Mouse (Mus musculus): ENCODE data around the gene Mmadhc. TPM values are rescaled to one million over a fixed set of nuclear protein-coding genes. Genes with fewer than 3 reads are reported as not detected.

The Mmadhc gene
- polyA plus RNA-seq, 2 experiments, result 43.7 to 79.7 TPM

GRCm38 (mm10) chr2:50268514-50268913 is 28.1 kb downstream of the Mmadhc start:
- no peak overlapping the region for H3K27ac ChIP-seq
- no peak for ATAC-seq (ENCODE audit: insufficient read depth)
- no peaks in the 10 kb centered on the region for H3K36me3 ChIP-seq (replicated peaks; ENCODE audit: control insufficient read depth, insufficient read depth, low read depth)
- no peak overlapping the region for H3K9ac ChIP-seq (replicated peaks)
- no peak for DNase-seq (ENCODE audit: low read depth in 3 of 3, low spot score in 3 of 3)
- WGBS (ENCODE audit: insufficient replicate concordance), result 65% methylated on average over 2 of the region's 2 CpGs
- TF ChIP-seq EP300 (IDR thresholded peaks at IDR 0.05; ENCODE audit: low read depth) (no peak), CTCF (IDR thresholded peaks at IDR 0.05; ENCODE audit: low read depth) (no peak)
- H3K27me3 ChIP-seq (ENCODE audit: control insufficient read depth, insufficient read depth, low read length), result no peaks in the 10 kb centered on the region
- H3K4me3 ChIP-seq (ENCODE audit: insufficient read depth in 1 of 2, low read depth in 2 of 2, low read length in 2 of 2), result no peak overlapping the region
- H3K4me2 ChIP-seq (ENCODE audit: low read depth), result no peak overlapping the region
- H3K9me3 ChIP-seq (ENCODE audit: control insufficient read depth, low read length), result no peaks in the 10 kb centered on the region
- no peaks in the 10 kb centered on the region for H3K4me1 ChIP-seq (replicated peaks; ENCODE audit: control insufficient read depth in 2 of 2, insufficient read depth in 2 of 2, low read length in 1 of 2)

GRCm38 (mm10) chr2:50267046-50267445 is 29.6 kb downstream of the Mmadhc start:
- no peak overlapping the region for H3K27ac ChIP-seq
- H3K4me3 ChIP-seq (ENCODE audit: insufficient read depth in 1 of 2, low read depth in 2 of 2, low read length in 2 of 2), result no peak overlapping the region
- no peak for DNase-seq (ENCODE audit: low read depth in 3 of 3, low spot score in 3 of 3)
- no peak for TF ChIP-seq CTCF (IDR thresholded peaks at IDR 0.05; ENCODE audit: low read depth)
- TF ChIP-seq EP300 (IDR thresholded peaks at IDR 0.05; ENCODE audit: low read depth), result no peak
- ATAC-seq (ENCODE audit: insufficient read depth), result no peak
- no peaks in the 10 kb centered on the region for H3K9me3 ChIP-seq (ENCODE audit: control insufficient read depth, low read length)
- H3K36me3 ChIP-seq (replicated peaks; ENCODE audit: control insufficient read depth, insufficient read depth, low read depth), result no peaks in the 10 kb centered on the region
- H3K9ac ChIP-seq (replicated peaks), result no peak overlapping the region
- H3K4me2 ChIP-seq (ENCODE audit: low read depth), result no peak overlapping the region
- H3K27me3 ChIP-seq (ENCODE audit: control insufficient read depth, insufficient read depth, low read length), result no peaks in the 10 kb centered on the region
- H3K4me1 ChIP-seq (replicated peaks; ENCODE audit: control insufficient read depth in 2 of 2, insufficient read depth in 2 of 2, low read length in 1 of 2), result no peaks in the 10 kb centered on the region

GRCm38 (mm10) chr2:50265215-50265785 is 31.3 kb downstream of the Mmadhc start:
- WGBS (ENCODE audit: insufficient replicate concordance), result 24% methylated on average over 2 of the region's 2 CpGs
- ATAC-seq (ENCODE audit: insufficient read depth) (no peak), DNase-seq (ENCODE audit: low read depth in 3 of 3, low spot score in 3 of 3) (no peak)
- Histone ChIP-seq H3K4me2 (ENCODE audit: low read depth) (no peak overlapping the region), H3K27me3 (ENCODE audit: control insufficient read depth, insufficient read depth, low read length) (no peaks in the 10 kb centered on the region), H3K4me1 (replicated peaks; ENCODE audit: control insufficient read depth in 2 of 2, insufficient read depth in 2 of 2, low read length in 1 of 2) (no peaks in the 10 kb centered on the region), H3K4me3 (ENCODE audit: insufficient read depth in 1 of 2, low read depth in 2 of 2, low read length in 2 of 2) (no peak overlapping the region), H3K27ac (no peak overlapping the region), H3K9me3 (ENCODE audit: control insufficient read depth, low read length) (no peaks in the 10 kb centered on the region), H3K9ac (replicated peaks) (no peak overlapping the region), H3K36me3 (replicated peaks; ENCODE audit: control insufficient read depth, insufficient read depth, low read depth) (no peaks in the 10 kb centered on the region)
- TF ChIP-seq EP300 (IDR thresholded peaks at IDR 0.05; ENCODE audit: low read depth), result no peak
- no peak for TF ChIP-seq CTCF (IDR thresholded peaks at IDR 0.05; ENCODE audit: low read depth)

- TF ChIP-seq CTCF (IDR thresholded peaks at IDR 0.05; ENCODE audit: low read depth), result no peak
- no peaks in the 10 kb centered on the region for H3K9me3 ChIP-seq (ENCODE audit: control insufficient read depth, low read length)
- H3K27me3 ChIP-seq (ENCODE audit: control insufficient read depth, insufficient read depth, low read length), result no peaks in the 10 kb centered on the region
- H3K4me1 ChIP-seq (replicated peaks; ENCODE audit: control insufficient read depth in 2 of 2, insufficient read depth in 2 of 2, low read length in 1 of 2), result no peaks in the 10 kb centered on the region
- DNase-seq (ENCODE audit: low read depth in 3 of 3, low spot score in 3 of 3) (no peak), ATAC-seq (ENCODE audit: insufficient read depth) (no peak)
- H3K27ac ChIP-seq, result no peak overlapping the region
- H3K4me3 ChIP-seq (ENCODE audit: insufficient read depth in 1 of 2, low read depth in 2 of 2, low read length in 2 of 2), result no peak overlapping the region
- 54% methylated on average over 6 of the region's 6 CpGs for WGBS (ENCODE audit: insufficient replicate concordance)
- H3K4me2 ChIP-seq (ENCODE audit: low read depth), result no peak overlapping the region
- no peak overlapping the region for H3K9ac ChIP-seq (replicated peaks)
- H3K36me3 ChIP-seq (replicated peaks; ENCODE audit: control insufficient read depth, insufficient read depth, low read depth), result no peaks in the 10 kb centered on the region
These were observed 32.5 kb downstream of the Mmadhc start for GRCm38 (mm10) chr2:50264059-50264458.

- H3K27me3 ChIP-seq (ENCODE audit: control insufficient read depth, insufficient read depth, low read length), result no peaks in the 10 kb centered on the region
- H3K27ac ChIP-seq, result no peak overlapping the region
- no peaks in the 10 kb centered on the region for H3K36me3 ChIP-seq (replicated peaks; ENCODE audit: control insufficient read depth, insufficient read depth, low read depth)
- H3K4me3 ChIP-seq (ENCODE audit: insufficient read depth in 1 of 2, low read depth in 2 of 2, low read length in 2 of 2), result no peak overlapping the region
- DNase-seq (ENCODE audit: low read depth in 3 of 3, low spot score in 3 of 3) (no peak), ATAC-seq (ENCODE audit: insufficient read depth) (no peak)
- no peaks in the 10 kb centered on the region for H3K9me3 ChIP-seq (ENCODE audit: control insufficient read depth, low read length)
- H3K4me1 ChIP-seq (replicated peaks; ENCODE audit: control insufficient read depth in 2 of 2, insufficient read depth in 2 of 2, low read length in 1 of 2), result no peaks in the 10 kb centered on the region
- H3K9ac ChIP-seq (replicated peaks), result no peak overlapping the region
- TF ChIP-seq EP300 (IDR thresholded peaks at IDR 0.05; ENCODE audit: low read depth) (no peak), CTCF (IDR thresholded peaks at IDR 0.05; ENCODE audit: low read depth) (no peak)
- WGBS (ENCODE audit: insufficient replicate concordance), result 52% methylated on average over 5 of the region's 5 CpGs
- no peak overlapping the region for H3K4me2 ChIP-seq (ENCODE audit: low read depth)
These were observed 41.6 kb downstream of the Mmadhc start for GRCm38 (mm10) chr2:50254955-50255354.

Data from liver, embryonic 14.5 days (tissue).